Mouse (Mus musculus) brown adipose tissue, adult 24 weeks (tissue): ENCODE results near the gene Tmem121b. TPM values are rescaled to one million over a fixed set of nuclear protein-coding genes. Genes with fewer than 3 reads are reported as not detected.

ENCODE experiments used
- H3K27ac ChIP-seq: fragments of 200-500 bp; replicated peaks from 2 replicates; pipeline ENCODE4 v1.5.1; 2012; ENCODE audit warnings: low read depth, mild to moderate bottlenecking, low read length
- H3K4me1 ChIP-seq: fragments of 200-500 bp; 2 replicates; pipeline ENCODE4 v1.6.1; 2012; ENCODE audit warnings: low read length, mixed read lengths; ENCODE audit not compliant: control insufficient read depth, insufficient read depth, insufficient read length
- H3K4me3 ChIP-seq: fragments of 200-500 bp; 2 replicates; pipeline ENCODE4 v1.5.1; 2012; ENCODE audit warnings: low read depth, mild to moderate bottlenecking, low read length, moderate library complexity; ENCODE audit not compliant: insufficient read depth
- polyA plus RNA-seq: library from polyadenylated mRNA; stranded (reverse); fragments of >200 nt; gene quantifications from 2 replicates; pipeline ENCODE4 v1.2.4, GENCODE M21; 2012; ENCODE audit not compliant: missing spikeins, insufficient read depth, insufficient read length

The Tmem121b gene
- polyA plus RNA-seq, 1 experiment = not detected

DNA sequence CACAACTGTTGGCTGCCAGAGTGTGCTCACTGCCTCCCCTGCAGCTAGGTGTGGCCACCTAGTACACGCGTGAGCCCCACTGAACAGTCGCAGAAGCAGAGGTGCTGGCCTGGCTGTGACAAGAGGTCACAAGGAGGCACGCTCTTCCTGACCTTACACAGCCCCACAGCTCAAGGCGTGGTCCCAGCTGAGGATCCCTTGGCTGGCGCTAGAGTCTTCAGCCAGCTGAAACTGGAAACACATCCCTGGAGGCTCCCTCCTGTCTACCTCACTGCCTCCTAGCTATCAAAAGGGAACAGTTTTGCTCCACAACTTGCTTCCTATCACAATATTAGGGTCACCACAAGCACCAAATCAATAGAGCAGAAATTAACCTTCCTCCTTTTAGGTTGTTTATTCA, 17.6 kb upstream of the Tmem121b start:
- Histone ChIP-seq H3K4me3 (no peak overlapping the region), H3K4me1 (no peaks in the 10 kb centered on the region), H3K27ac (no peak overlapping the region)

DNA sequence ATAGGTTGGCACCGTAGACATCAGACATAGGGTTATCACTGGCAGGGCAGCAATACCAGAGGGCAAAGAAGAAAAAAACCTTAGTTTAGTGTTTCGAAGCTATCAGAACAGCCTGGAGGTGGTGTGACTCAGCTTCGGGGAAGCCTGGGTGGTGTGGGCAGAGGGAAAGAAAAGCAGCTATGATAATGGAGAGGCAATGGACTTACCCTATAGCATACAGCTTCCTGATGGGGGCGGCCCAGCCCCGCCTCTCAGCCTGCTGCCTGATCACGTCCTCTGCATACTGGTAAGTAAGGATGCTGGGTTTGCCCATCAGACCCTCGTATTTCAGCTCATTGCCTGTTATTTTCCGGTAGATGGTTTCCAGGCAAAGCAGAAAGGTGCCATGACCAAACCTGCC, 16.8 kb upstream of the Tmem121b start:
- no peak overlapping the region for H3K27ac ChIP-seq
- no peak overlapping the region for H3K4me3 ChIP-seq
- no peaks in the 10 kb centered on the region for H3K4me1 ChIP-seq

DNA sequence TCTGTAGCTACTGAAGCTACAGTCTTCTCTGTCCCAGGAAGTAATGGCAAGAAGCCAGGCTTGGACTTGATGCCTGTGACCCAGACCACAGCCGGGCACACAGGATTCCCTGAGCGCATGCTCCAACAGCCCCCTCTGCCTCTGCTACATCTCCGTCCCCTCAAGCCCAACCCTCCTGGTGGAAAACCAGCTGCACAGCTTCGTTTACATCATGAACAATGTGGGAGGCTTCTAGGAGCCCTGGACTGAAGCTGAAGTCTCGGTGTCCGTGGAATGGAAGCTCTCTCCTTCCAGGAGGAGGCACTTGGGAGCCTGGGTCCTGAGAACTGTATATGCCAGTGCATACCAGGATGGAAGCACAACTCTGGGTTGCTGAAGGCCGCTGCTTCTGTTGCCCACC, 16.4 kb upstream of the Tmem121b start:
- H3K4me3 ChIP-seq = no peak overlapping the region
- H3K4me1 ChIP-seq = no peaks in the 10 kb centered on the region

DNA sequence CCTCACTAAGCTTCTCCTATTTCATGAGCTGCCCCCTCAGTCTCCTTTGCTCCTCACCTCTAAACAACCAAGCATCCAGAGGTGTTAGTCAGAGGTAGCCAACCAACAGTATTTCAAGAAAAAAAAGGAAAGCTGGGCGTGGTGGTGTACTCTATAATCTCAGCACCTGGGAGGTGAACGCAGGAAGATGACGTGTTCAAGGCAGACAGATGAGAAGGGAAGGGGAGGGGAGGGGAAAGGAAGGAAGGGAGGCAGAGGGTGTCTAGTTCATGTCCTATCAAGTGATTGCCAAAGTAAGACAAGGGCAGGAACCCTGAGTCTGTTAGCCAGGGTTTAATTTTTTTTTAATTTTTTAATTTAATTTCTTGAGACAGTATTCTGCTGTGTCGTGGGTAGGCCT, 15.0 kb upstream of the Tmem121b start:
- H3K4me3 ChIP-seq = no peak overlapping the region
- H3K27ac ChIP-seq = no peak overlapping the region
- H3K4me1 ChIP-seq = no peaks in the 10 kb centered on the region

More for the DNA sequence above, 16.4 kb upstream of the Tmem121b start:
- no peak overlapping the region for H3K27ac ChIP-seq

DNA sequence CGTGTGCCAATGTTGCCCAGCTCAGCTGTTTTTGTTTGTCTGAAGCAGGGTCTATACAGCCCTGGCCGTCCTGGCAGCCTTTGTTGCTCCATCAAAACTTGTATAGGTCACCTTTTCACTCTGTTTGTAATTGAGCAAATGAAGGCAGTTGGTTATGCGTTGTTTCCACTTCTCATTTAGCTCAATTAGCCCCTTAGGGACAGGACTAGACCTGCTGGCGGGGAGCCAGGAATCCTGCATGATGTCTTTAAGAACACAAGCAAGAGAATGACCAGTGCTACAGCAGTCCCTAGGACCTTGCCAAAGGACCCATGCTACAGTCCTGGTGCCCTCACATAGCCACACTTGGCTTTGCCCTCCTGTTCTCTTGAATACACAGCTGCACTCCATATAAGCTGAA, 11.9 kb upstream of the Tmem121b start:
- Histone ChIP-seq H3K4me1 (no peaks in the 10 kb centered on the region), H3K27ac (no peak overlapping the region), H3K4me3 (no peak overlapping the region)

DNA sequence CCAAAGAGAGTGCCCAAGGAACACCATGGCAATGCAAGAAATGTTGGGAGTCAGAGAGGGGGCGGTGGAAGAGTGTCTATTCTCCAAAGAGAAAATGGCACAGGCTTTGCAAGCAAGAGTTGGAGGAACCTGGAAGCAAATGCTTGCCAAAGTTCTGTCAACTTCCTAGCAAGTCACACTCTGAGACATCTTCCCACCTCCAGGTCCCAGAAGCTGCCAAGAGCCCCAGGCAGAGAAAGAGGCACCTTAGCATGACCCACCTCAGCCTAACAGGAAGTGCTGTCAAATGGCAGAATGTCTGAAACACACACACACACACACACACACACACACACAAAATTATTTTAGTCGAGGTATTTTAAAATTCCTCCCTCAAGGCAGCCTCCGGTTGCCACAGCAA, 10.4 kb upstream of the Tmem121b start:
- Histone ChIP-seq H3K27ac (no peak overlapping the region), H3K4me3 (no peak overlapping the region), H3K4me1 (no peaks in the 10 kb centered on the region)

DNA sequence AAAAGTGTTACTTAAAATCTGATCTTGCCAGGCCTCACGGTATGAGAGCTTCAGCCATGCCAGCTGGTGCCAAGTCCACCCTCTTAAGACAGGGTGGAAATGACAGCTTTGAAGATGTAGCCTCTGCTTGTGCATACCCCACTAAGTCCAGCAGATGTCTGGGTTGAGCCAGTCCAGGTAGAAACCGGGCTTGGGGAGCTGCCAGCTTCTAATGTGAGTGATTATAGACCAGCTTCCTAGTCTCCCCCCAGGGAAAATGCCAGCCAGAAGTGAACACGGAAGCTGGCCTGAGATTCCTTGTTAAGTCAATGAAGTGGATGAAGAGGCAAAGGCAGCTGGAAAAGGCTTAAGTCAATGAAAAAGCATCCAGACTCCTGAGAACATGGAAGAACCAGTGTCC, 2.9 kb upstream of the Tmem121b start:
- H3K4me3 ChIP-seq = no peak overlapping the region
- no peaks in the 10 kb centered on the region for H3K4me1 ChIP-seq
- no peak overlapping the region for H3K27ac ChIP-seq

DNA sequence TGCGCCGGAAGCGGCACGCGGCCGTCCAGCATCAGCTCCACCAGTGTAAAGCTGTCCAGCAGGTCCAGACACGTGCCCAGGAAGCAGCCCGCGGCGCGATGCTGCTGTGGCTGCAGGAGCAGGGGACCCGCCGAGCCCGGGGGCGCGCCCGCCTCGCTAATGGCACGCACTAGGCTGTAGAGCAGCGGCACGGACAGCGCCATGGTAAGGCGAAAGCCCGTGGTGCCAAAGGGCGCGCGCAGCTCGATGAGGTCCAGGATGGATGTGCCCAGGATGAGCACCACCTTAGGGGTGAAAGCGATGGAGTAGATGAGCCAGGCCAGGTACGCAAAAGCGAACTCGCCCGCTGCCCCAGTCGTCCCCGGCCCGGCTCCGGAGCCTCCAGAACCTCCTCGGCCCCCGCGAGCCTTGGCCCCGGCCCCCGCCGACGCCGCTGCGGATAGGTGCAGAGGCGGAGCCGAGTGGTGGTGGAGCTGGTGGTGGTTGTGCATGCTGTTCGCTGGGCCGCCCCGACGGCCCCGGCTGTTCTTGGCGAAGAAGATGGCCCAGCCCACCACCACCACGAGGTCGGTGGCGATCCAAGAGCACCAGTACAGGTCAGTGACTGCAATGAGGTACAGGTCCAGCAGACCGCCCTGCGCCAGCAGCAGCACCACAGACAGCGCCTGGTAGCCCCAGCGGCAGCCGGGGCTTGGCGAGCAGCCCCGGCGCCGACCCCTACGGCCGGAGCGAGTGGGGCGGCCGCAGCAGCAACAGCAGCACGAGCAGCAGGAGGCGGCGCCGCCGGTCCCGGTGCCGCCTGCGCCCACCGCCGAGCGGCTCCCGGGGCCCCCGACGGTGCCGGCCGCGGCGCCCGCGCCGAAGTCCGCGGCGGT, 871 bp downstream of the Tmem121b start:
- no peak overlapping the region for H3K27ac ChIP-seq
- no peaks in the 10 kb centered on the region for H3K4me1 ChIP-seq
- peak overlapping the region; percentile 54 for H3K4me3 ChIP-seq

DNA sequence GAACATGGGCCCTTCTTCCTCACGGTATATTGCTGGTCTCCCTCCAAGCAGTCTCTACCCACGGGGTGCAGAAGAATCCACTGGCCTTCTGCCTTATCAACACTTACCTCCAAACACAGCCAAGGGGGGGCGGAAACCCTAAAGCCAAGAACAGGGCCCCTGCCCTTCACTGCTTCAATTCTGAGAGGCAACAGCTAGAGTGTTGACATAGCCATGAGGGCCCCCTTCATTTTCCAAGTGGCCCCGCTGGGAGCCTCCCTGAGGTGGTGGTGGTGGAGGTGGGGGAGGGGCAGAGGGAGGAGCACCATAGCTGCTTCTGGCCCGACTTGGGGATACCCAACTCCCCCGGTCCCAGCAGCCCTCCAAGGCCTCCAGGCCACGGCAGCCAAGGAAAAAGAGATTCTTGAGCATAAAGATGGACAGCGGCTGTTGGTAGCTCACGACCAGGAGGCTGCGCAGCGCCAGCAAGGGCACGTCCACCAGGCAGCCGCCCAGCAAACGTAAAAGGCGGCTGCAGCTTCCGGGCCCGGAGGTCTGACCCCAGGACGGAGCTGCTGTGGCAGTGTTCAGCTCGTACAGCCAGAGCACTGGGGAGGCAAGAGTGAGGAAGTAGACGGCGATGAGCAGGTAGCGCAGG, 1.6 kb downstream of the Tmem121b start:
- H3K4me1 ChIP-seq = no peaks in the 10 kb centered on the region
- 0 out of 2 replicates have a peak overlapping the region, but pooled peaks have one; percentile 54 for H3K4me3 ChIP-seq
- no peak overlapping the region for H3K27ac ChIP-seq

DNA sequence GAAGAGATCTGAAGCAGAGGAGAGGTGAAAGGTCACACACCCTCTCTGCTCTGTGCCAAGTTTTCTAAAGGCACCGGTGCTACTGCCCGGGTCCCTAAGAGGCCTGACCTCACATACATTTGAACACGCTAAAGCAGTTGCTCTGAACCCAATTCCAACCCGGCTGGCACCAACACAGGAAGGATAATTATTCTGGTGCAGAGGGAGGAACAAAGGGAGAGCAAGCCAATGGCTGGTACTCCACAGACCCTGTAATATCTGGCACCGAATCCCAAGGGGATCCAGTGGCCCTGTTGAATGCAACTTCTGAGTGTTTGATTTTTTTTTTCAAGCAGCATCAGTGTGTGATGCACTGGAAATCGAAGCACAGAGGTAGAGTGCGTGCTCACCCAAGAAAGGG, 2.5 kb downstream of the Tmem121b start:
- H3K4me1 ChIP-seq = no peaks in the 10 kb centered on the region
- H3K27ac ChIP-seq = no peak overlapping the region
- H3K4me3 ChIP-seq = no peak overlapping the region

DNA sequence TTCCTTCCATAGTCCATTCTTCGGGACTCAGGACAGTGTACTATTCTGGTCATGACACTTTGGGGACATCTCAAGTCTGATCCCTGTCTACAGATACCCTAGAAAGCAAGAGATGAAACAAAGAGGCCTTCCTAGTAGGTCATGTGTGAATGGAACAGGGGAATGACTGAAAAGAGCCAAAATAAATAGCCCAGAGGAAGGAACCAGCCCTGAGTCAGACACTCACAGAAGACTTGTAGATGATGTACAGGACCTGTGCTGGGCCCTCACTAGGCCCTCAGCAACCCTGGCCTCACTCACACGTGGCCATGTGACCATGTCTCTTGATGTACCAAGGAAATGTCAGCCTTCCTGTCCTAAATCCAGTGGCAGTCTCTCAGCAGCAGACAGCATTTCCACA, 4.1 kb downstream of the Tmem121b start:
- Histone ChIP-seq H3K4me1 (no peaks in the 10 kb centered on the region), H3K4me3 (no peak overlapping the region), H3K27ac (no peak overlapping the region)

DNA sequence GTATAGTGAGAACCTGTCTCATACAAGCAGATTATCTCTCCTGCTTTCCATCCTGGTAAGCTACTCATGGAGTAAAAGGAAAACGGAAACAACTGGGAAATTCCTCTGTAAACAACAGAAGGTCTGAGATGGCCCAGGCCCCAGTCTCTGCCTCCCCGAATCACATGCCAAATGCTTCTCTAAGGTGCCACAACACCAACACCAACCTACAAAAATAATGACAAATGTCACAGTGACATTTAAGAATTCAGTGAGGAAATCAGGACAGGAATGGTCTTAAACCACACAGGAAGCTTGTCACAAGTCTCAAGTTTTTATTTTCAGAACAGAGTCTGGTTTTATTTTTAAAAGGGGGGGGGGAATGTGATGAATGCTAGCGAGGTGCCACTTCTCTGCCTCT, 5.0 kb downstream of the Tmem121b start:
- no peak overlapping the region for H3K4me3 ChIP-seq
- H3K27ac ChIP-seq = no peak overlapping the region
- H3K4me1 ChIP-seq = no peaks in the 10 kb centered on the region

DNA sequence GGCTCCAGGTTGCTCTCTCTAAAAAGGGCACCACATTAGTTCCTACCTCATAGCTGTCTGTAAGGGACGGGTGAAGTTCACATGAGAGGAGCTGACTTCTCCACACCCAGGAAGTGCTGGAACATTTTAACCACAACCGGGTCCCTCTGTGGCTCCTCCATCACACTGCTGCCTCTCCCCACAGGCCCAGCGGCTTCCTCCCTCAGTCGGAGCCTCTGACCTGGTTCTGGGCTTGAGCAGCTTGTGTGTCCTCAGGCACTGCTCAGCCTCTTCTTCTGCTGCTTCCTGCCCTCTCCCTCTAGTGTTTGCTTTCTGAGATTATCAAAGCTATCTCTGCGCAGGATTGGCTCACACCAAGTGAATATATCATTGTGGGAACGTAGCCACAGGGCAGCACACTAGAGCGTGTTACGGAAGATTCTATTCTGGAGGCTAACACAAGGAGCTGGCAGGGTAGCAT, 7.5 kb downstream of the Tmem121b start:
- Histone ChIP-seq H3K4me1 (no peaks in the 10 kb centered on the region), H3K27ac (no peak overlapping the region), H3K4me3 (no peak overlapping the region)

DNA sequence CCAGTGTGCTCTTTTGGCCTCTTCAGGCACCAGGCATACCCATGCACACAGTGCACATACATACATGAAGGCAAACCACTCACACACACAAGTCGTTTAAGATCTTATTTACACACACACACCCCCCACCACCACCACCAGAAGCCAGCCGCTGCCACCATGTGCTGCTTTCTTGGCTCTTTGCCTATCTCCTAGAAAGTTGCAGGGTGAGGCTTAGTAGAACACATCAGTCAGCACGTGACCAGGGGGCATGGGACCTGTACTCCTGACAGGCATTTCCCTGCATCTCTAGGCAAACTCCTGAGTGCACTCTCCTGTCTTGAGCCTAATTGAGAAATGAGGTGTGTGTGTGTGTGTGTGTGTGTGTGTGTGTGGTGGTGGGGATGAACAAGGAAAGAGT, 8.6 kb downstream of the Tmem121b start:
- Histone ChIP-seq H3K27ac (no peak overlapping the region), H3K4me1 (no peaks in the 10 kb centered on the region), H3K4me3 (no peak overlapping the region)

DNA sequence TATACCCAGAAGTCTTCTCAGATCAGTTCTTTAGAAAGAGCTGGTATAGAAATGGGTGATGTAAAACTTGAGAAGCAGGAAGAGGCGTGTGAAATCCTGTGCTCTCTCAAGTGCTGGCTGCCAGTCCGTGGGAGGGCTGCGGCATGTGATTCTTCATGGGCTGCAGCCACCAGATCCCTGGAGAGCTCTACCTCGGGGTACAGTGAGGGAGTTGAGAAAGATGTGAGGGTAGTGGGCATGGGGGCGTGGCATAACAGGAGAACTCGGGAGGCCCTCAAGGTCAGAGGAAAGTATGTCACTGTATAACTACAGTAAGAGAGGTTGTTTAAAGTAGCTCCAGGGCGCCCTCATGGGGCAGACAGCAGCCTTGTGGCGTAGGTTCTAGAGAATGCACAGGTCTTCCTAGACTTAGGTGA, 10.4 kb downstream of the Tmem121b start:
- Histone ChIP-seq H3K4me1 (no peaks in the 10 kb centered on the region), H3K27ac (no peak overlapping the region), H3K4me3 (peak overlapping the region; percentile 31)

DNA sequence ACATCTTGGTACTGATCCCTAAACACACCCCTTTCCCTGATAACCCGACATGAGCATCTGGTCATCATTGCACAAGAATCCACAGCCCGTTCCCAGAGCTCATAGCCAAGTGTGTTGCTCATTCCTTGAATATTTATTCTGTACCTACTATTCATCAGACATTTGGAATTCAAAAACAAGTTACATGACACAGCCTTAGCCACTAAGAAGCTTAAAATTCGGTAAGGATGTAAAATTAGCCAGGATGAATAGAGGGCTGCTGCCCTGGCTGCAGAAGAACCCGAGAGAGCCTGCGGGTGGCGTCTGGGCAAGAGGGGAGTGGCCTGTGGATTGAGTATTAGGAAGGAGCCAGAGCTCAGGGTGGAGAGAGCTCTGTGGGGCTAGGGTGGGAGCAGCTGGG, 10.9 kb downstream of the Tmem121b start:
- Histone ChIP-seq H3K4me3 (peak overlapping the region; percentile 31; the same call in 1 of the 2 replicates), H3K27ac (no peak overlapping the region), H3K4me1 (no peaks in the 10 kb centered on the region)
